Mouse (Mus musculus): ENCODE data around the gene Trpv2.

The Trpv2 gene

DNA sequence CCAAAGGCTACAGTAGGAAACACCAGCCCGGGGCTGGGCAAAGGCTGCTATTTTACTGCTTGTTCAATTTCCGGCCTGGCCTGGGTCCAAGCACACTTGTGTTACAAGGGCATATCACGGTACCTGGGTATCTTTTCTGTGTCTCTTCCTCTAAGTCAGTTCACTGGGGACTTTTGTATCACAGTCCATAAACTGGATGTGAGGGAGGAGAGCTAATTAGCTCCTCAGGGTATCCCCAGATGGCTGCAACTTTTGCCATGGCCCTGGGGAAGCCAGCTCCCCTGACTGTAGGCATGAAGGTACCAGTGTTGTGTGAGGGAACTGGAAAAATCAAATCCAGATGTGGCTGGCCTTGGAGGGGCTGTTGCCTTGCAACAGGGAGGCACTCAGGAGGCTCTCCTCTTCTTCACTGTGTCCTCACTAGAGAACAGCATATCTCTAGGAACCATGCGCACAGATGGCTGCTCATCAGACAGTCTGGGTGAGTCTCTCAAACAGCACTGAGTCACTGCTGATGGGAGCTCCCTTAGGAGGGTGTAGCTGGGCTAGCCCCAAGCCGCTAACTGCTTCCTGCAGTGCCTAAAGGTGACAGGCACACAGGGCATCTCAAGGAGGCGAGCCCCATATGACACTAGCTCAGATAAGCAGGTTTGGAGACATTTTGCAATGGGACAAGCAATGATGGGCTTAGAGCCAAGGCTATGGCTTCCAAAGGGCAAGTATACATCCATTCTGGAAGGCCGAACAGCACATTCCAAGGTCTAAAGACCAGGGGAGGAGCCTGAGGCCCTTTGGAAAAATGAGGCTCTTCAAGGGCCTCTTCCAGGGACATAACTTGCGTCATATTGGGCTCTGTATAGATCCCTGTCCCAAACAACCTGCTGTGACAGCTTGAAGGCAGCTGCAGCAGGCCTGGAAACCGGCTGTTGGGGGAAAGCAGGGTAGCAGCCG lies 50.3 kb downstream of the Trpv2 start:
- intact Hi-C loops (cut with DNase I): no loop called here

DNA sequence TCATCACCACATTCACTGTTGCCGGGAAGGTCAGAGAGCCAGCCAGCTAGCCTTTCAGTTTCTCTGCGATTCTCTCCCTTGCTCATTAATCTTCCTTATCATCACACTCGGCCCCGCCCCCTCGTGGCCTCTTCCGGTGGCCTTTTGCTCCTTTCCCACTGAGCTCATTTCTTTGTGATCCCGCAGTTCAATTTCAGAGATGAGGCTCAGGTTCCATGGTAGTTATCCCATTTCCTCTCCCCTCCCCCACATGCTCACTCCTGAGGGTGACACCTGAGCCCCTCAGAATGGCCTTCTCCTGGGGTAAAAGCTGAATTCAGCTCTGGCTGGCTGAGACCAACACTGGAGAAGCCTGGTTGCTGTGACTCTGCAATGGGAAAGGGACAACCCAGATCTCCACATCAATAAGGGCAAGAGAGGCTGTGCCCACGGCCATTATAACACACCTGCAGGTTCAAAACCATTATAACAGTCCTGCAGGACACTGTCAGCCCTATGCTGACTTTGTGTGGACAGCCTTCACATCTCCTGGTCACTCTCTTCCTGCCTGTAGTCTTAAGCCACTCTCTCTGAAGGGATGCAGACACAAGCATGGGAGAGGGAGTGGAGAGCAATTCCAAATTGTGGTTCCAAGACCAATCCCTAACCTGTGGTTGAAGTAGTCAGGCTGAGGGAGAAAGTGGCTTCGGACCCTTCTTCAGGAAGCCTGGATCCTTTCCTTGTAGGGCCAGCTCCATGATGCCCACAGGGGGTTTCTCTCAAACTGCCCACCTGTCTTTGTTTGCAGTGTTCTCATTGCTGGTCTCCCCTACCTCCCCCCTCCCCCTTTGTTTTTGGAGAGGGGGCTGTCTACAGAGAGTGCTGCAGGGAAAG lies 55.3 kb downstream of the Trpv2 start:
- intact Hi-C loops (cut with DNase I): no loop called here

DNA sequence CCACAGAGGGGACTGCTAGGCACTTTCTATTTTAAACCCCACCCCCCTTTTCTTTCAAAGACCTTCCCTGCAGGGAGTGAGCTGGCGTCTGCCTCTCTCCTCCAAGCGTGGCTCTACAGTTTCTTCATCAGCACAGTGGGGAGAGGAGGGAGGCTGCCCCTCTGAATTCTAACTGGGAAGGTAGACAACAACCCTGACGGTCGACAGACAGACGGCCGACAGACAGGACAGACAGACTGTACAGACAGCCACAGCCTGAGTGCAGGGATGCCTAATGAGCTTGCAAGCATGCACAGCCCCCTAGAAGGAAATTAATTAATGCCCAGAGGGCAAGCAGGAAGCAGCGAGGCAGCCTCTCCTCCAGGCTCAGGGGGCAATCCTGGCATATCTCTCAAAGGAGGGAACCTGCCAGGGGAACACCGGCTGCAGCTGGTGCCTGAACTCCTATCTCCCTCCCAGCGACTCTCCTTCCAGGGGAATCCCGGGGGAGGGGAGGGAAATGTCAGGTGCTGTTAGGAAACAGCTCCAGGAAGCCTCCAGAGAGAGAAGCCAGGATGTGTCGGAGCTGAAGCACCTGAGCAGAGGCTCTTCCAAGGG lies 56.0 kb downstream of the Trpv2 start:
- intact Hi-C loops (cut with DNase I): no loop called here

DNA sequence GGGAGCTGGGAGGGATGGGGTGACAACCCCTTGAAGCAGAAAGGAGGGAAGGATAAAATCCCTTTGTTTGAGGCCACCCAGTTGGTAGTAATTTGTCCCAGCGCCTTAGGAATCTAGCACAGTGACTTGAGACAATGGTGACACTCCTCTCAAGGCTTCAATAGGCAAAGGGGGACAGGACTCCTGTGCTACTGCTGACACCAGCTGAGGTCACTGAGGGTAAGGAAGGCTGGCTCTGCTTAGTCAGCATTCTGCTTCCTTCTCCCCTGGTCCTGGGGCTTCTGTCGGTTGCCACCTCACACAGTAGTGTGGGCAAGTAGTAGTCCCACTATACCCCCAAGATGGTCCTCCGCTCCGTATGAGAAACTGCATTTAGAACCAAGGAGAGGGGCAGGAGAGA lies 56.9 kb downstream of the Trpv2 start:
- intact Hi-C loops (cut with DNase I): no loop called here

DNA sequence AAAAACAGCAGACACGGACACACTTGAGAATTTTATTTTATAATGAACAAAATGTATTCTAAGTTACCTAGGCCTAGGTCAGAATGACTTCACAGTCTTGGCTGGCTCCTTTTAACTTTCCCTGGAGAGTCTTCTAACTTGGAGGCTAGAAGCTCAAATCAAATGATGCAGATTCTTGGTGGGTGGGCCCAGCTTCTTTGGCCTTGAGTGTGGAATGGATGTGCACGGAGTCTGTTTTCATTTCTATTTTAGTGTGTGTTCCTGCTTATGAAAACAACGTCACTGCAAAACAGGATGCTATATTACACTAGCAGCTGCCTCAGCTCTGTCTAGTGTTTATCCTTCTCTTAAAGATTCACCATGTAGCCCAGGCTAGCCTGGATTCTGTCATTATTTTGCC lies 61.1 kb downstream of the Trpv2 start:
- intact Hi-C loops (cut with DNase I): no loop called here

DNA sequence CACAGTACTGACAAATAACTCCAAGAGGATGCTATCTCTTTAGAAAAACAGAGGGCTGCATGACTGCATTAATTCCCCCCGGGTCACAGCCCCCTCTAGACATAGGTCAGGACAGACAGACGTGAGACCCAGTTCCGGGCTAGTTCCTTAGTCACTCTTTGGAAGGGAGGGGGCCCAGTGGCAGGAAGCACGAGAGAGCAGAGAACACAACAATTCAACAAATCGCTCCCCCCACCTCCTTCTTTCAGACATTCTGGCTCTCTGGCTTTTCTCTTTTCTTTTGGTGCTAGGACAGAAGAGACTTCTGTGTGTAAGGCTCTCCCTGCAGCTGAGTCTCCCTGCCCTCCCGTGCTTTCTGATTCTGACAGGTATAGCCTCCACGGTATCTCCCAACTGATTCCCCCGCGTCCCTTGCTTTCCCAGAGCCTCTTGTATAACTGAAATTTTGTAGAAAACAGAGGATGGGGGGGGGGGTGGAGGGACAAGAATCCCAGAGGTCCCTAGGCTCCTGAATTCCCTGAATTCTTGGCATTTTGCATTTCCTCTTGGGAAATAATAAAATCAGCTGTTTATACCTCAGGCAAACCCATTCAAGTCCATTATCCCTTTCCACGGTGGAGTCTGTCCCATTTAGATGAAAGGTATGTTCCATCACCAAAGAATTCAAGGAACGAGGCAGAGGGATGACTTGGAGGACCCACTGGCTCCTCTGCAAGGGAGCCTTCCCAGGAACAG lies 62.0 kb downstream of the Trpv2 start:
- intact Hi-C loops (cut with DNase I): no loop called here

DNA sequence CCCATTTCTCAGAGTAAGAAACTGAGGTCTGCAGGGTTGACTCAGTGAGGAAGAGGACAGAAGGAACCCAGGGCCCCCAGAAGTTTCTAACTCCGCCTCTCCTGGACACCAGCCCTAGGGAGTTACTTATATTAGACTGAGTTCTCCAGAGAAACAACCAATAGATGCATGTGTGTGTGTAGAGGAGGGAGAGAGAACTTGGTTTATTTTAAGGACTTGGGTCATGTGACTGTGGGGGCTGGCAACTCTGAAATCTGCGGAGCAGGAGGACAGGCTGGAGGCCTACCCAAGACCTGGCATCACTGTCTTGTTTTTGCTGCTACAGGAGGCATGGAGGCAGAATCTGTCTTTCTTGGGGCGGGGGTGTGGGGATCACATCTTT lies 62.5 kb downstream of the Trpv2 start:
- intact Hi-C loops (cut with DNase I): no loop called here

DNA sequence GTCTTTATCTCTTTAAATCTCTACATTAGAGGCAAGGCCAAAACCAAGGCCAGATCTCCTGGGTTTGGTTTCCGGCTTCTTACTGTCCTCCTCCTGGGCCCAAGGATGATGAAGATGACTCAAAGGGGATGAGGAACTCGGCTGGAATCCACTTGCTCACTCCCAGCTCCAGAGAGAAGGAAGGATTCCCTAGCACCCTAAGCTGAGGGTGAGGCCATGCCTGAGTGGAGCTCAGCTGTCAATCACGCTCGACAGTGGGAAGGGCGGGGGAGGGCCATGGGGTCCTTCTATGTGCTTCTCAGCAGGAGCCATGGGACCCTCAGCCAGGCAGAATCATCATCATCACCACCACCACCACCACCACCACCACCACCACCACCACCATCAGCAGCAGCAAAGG lies 63.1 kb downstream of the Trpv2 start:
- intact Hi-C loops (cut with DNase I): no loop called here

DNA sequence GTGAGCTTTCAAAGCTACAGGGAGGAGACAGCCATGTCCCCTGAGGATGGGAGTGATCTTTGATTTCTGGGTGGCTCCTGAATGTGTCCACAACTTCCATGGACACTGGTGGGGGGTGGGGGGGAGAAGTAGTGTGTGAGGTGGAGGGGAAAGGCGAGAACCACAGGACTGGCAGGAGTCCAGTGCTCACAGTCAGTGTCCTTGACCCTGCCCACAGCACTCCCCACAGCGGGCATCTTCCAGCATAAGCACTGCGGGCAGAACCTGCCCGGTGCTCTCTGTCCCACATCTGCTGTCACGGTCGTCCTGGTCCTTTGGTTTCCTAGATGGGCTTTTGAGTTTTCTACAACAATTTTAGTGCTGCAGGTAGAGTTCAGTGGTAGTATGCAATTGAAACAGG lies 63.5 kb downstream of the Trpv2 start:
- intact Hi-C loops (cut with DNase I): no loop called here

DNA sequence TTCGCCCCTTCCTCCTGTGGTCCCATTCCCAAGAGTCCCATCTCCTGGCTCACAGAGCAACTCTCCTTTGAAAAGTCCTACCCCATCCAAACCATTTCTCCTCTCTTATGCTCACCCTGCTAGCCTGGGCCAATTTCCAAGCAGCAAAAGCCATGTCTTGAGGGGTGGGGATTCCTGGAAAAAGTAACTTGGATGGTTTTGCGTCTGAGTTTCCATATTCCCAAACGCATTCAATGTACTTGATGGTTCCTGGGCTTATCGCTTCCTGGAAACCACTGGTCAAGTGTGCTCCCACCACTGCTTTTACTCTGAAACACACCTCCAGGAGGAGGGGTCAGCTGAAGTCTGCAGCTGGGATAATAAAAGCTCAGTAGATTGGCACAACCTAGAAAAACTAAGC lies 64.1 kb downstream of the Trpv2 start:
- intact Hi-C loops (cut with DNase I): no loop called here

DNA sequence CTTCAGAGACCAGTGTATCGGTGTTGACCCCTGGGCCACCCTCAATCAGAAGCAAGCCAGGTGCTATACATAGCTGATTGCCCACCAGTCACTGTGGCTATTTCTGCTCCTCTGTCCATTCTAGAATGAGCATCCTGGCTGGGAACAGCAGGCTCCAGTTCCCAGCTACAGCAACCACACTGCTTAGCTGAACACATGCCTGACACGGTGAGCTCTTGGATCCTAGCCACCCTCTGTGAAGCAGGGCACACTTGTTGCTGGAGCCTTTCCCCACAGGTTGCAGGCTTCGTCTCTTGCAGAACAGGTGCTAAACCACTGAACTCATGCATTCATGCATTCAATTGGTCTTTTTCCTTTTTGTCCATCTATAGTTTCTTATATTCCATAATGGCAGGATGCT lies 66.1 kb downstream of the Trpv2 start:
- intact Hi-C loops (cut with DNase I): no loop called here

DNA sequence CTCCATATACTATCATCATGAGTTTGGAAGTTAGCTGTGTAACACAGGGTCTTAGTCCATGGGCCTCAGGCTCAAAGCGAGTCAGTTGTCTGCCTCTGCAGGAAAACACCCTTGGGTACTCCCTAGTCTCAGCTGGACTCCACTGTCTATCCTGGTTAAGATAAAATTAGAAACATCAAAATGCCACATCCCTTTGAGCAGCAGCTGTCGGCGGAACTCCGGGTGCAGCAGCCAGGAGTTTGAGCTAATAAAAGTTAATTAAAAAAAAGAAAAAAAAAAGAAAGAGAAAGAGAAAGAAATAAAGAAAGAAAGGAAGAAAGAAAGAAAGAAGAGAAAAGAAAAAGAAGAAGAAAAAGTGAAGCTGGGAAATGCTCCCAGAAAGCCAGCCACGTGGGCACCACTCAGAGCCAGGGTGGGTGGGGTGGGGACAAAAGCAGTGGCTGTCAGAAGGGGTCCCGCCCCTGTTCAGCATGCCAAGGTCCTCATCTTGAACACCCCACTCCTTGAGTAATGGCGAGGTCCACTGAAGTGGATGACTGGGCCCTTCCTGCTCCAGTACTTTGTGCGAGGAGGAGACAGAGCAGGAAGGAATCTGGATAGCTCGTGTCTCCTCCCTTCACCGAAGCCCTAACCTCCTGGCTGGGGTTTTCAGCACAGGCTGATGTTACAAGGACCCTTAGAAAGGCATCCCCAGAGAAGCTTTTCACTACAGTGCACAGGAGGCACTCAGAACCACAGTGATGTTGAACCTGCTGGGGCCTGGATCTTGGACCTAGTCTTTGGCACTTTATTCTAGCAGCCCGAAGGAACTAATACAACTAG lies 67.9 kb downstream of the Trpv2 start:
- intact Hi-C loops (cut with DNase I): no loop called here

DNA sequence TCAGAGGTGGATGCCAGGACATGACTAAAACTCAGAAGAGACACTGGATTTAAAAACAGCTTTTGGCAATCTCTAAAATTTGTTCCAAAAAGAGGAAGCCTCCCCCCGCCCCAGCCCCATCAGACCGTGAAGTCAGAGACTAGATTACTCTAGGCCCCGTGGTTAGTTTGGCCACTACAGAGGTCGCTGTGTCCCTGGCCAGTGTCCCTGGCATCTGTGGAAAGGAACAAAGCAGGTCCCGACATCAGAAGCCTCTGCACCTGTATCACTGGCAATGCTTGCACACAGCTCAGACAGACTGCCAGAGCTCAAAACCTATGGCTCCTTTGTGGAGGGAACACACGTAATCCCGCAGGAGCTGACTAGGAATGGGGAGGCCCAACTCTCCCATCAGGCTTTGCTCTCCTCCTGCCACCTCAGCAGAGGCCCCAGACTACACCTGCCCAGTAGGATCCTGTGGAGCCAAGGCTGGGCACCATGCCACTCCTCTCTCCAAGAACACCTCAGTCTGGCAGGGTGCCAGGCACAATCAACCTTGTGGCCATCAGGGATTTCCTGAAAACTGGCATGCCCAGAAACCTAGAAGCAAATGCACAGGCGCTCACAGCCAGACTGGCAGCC lies 68.8 kb downstream of the Trpv2 start:
- intact Hi-C loops (cut with DNase I): no loop called here

DNA sequence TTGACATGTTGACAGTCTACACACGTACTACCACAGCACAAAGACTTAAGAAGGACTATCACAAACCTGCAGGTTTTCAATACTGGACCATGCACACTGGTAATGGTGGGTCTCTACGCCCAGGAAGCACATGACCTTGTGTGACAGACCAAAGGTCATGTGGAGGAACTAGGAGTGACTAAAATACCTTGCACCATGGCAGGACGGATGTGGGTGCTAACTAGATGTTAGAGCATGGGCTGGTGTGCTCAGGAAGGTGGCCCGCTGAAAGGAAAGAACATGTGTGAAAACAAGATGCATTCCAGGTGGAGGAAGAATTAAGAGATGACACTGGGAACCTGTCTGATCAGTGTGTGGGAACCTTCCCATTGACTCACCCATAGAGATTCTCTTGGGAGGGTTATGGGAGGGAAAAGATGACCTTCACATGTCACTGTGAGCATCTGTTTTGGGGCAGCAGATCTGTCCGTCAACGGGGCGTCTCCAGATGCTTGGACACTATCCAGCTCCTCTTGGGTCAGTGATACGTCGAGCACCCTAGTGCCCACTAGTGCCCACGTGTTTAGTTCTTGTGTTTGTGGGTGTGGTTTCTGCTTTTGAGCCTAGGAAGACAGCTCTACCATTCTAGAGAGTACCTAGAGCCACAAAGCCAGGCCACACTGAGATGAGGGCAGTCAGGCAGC lies 69.5 kb downstream of the Trpv2 start:
- intact Hi-C loops (cut with DNase I): no loop called here

DNA sequence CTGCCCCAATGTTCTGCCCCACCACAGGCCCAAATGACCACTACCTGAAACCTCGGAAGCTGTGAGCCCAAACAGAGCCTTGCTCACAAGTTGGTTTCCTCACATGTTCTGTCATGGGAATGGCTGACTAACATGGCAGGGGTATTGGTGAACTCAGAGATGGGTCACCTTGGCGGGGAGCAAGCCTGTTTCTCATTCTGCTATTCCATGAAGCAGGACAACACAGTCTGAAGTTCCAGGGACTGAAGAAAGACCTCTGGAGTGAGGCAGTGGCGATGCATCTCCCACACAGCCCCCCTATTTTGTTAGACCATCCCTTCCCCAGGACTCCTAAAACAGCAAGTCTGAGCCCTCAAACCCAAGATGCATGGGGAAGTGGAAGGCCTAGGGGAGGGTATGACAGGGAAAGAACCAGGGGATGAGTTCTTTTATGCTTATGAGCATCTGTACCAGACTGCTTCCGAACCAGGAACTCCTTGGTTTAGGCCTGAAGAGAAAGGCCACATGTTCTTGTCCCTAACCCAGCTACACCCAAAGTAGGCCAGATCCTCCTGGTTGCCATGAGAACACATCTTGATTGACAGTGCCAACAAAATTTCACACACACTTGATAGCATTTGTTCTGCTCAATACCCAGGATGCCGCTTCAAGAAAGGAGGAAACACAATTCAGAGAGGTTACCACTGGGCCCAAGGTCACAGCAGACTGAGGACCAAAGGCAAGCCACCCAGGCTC lies 70.5 kb downstream of the Trpv2 start:
- intact Hi-C loops (cut with DNase I): no loop called here

DNA sequence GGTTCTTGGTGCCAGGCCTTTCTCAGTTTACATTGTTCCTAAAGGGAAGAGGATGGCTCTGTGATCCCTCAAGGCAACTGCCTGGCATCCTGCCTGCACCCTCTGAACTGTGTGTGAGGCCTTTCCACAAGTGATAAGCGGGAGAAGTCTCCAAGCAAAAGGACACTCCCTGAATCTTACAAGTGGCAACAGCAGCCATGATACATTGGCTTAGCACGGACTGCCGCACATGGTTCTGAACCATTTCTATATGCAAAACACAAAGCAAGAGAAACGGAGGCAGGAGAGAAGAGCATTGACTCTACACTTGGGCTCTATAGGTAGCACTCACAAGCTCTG lies 71.0 kb downstream of the Trpv2 start:
- intact Hi-C loops (cut with DNase I): no loop called here

DNA sequence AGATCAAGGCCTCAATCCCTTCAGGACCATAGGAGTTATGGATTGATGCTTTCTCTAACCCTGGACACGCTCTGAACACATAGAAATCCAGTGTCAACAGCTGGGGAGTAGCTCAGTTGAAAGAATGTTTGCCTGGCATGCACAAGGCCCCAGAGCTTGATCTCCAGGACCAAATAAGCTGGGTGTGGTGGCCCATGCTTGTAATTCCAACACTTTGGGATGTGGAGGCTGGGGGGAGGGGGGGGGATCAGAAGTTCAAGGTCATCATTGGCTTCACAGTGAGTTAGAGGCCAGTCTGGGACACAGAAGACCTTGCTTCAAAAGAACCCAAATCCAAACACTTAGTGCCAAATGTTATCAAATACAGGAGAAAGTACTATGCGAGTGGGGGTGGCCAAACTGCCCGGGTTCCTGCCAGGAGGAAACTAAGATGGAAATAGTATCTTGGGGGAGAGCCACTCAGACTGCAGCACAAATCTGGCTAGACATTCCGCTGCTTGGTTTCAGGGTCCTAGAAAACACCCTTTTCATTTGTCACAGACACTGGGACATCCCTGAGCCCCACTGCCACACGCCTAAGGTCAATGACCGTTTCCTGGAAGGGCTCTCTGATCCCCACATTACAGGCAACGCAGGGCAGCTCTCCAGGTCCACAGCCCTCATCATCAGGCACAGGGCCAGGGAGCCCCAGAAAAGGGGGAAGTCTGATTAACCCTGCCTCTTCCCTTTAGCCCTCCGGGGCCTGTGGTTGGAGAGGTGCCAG lies 71.6 kb downstream of the Trpv2 start:
- intact Hi-C loops (cut with DNase I): no loop called here

DNA sequence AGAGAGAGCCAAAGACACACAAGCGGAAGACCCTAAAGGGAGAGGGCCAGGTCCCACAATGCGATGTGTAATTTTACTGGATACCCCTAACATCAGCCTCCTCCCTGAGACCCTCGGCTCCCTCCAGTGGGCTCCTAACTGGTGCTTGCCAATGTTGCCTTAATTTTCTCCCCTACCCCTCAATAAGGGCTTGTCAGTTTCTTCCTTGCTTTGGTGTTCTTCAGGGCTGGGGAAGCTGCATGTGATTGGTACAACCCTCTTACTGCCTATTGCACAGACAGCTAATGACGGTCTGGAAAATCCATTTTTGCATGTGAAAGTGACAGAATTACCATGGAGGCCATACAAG lies 72.2 kb downstream of the Trpv2 start:
- intact Hi-C loops (cut with DNase I): no loop called here

Measured in adrenal gland (tissue).